Mouse (Mus musculus): ENCODE results near the gene Slc9a2. TPM values are rescaled to one million over a fixed set of nuclear protein-coding genes. Genes with fewer than 3 reads are reported as not detected.

Gene Slc9a2
- 0.69 TPM for polyA plus RNA-seq (2014; fragmentation: Illumina TruSeq; extraction: RNeasy Lipid Tissue Mini Kit (QIAGEN cat#74804); ENCODE audit: insufficient read depth, low read depth, low replicate concordance)

DNA sequence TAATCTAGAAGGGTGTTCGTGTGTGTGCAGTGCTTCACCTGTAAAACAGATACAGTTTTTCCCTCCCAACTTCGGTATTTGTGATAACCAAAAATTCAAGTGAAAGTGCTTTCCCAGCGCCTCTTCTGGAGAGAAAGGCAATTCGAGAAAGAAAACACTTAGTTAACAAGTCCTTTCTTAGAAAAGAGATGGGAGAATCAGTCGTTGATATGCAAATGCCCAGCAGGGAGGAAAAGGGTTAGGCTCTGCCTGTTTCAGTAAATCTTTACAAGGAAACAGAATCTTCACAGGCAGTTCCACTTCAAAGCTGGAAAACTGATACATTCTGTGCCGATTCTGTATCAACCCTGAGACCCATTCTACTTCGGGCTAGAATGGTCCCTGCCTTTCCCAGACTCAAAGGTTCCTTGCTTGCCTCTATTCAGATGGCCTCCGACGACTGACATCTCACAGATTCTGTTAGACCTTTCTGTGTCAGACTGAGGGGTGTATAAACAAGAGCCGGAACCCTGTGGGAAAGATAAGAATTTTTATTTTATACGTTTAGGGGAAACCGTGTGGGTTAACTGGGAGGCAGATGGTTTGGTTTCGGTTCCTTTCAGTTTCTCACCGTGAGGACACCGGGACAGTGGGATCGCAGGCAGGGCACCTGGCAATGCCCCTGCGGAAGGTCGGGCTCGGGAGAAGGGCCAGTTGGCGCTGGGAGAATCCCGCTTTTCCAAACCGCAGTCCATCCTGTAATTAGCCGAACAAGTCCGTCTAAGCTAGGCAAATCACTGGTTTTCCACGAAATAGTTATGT lies at the start of gene Slc9a2:
Gene Slc9a2 (plus strand): TSS at position 508 of the 801 bp plus-strand sequence.

DNA sequence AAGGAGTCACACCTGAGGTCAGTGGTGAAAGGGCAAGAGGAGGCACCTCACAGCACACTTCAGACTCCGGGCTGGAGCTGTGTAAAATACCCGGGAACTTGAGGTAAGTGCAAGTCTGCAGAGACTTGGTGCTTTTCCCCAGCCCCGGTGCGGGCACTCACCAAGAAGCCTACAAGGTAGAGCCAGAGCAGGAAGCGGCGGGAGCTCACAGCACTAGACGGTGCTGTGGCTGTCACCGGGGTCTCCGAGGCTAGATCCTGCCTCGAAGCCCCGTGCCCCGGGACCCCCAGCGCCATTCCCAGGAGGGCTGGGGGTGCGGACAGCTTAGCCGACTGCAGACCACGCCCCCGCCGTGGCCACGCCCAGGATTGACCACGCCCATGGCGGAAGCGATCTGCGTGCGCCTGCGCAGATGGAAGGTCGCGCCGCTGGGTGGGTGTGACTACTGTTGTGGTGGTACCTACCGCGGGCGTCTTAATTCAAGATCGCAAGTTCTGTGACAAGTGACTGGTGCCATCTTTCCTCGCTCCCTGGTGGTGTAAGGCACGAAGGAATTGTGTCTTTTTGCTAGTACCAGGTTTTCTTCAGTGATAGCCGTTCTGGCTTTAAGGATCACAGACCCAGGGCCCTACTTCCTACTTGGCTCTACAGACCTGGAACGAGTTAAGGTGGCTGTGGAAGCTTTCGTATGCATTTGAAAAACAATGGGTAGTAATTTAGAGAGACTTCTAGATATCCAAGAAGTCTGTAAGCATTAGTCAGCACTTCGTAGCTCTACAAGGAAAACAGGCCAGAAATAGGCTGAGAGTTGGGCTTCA lies 110.2 kb downstream of the Slc9a2 start, which contains the start of gene Mfsd9:
Gene Mfsd9 (minus strand): TSS at position 364 of the 818 bp plus-strand sequence.

DNA sequence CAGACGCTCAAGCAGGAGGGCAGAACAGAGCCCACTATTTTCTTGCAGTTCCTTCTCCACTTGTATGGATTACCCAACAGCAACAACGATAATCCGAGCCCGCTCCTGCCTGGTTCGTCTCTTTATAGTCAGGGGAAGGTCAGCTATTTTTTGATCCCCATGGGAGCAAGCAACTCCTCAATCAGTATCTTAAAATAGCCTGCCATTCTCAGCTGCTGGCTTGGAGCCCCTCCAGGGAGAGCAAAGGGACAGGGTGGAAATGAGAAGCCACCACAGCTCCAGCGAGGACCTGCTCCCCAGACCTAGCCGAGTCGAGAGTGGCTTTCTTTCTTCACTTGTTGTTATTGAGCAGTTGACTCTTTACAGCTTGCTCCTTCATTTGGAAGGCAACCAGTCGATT lies 125.0 kb downstream of the Slc9a2 start, which contains the start of gene Tmem182:
Gene Tmem182 (plus strand): TSS at position 251 of the 400 bp plus-strand sequence.

Other genes starting within 250 kb of the Slc9a2 start
- gene Il18r1, start 215.0 kb upstream of the Slc9a2 start, polyA plus RNA-seq (2014; fragmentation: Illumina TruSeq; extraction: RNeasy Lipid Tissue Mini Kit (QIAGEN cat#74804); ENCODE audit: insufficient read depth, low read depth, low replicate concordance) = 50.0 TPM
- gene Il18rap, start 165.2 kb upstream of the Slc9a2 start, polyA plus RNA-seq (2014; fragmentation: Illumina TruSeq; extraction: RNeasy Lipid Tissue Mini Kit (QIAGEN cat#74804); ENCODE audit: insufficient read depth, low read depth, low replicate concordance) = 2.2 TPM
- gene Slc9a4, start 100.5 kb upstream of the Slc9a2 start, polyA plus RNA-seq (2014; fragmentation: Illumina TruSeq; extraction: RNeasy Lipid Tissue Mini Kit (QIAGEN cat#74804); ENCODE audit: insufficient read depth, low read depth, low replicate concordance) = 3.8 TPM
- gene Mfsd9, start 110.1 kb downstream of the Slc9a2 start, polyA plus RNA-seq (2014; fragmentation: Illumina TruSeq; extraction: RNeasy Lipid Tissue Mini Kit (QIAGEN cat#74804); ENCODE audit: insufficient read depth, low read depth, low replicate concordance) = 1.2 TPM
- 1.8 TPM for gene Tmem182, start 125.0 kb downstream of the Slc9a2 start, polyA plus RNA-seq (2014; fragmentation: Illumina TruSeq; extraction: RNeasy Lipid Tissue Mini Kit (QIAGEN cat#74804); ENCODE audit: insufficient read depth, low read depth, low replicate concordance)

Measured in lung, adult 10 weeks (tissue).